Mouse (Mus musculus) ES-Bruce4 (cell line): ENCODE measurements around the gene Mesd.

Experiments
- CTCF ChIP-seq: IDR thresholded peaks from one replicate; pipeline ENCODE4 v1.8.1; 2011; ENCODE audit warnings: low read depth, low read length
- EP300 ChIP-seq: IDR thresholded peaks from 2 replicates; pipeline ENCODE4 v1.6.1; 2011; ENCODE audit warnings: low read depth, low read length; ENCODE audit not compliant: insufficient read depth
- POLR2A ChIP-seq: IDR thresholded peaks from one replicate; pipeline ENCODE4 v1.8.1; 2011; ENCODE audit warnings: low read length; ENCODE audit not compliant: insufficient read depth

DNA sequence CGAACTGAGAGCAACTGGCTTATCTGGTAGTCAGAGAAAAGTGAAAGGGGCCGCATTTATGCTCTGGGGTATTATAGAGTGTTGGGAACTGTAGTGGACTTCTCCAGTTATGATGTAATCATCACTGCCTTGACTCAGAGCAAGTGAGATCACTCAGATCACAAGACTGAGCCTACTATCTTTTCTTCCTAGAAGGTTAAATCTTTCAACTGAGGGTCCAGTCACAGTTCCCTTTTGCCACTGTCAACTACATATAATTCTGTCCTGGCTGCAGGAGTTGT lies 27.1 kb upstream of the Mesd start:
- TF ChIP-seq CTCF: no peak
- TF ChIP-seq POLR2A: no peak
- no peak for TF ChIP-seq EP300
